Mouse (Mus musculus): ENCODE data around the gene Gid8.

DNA sequence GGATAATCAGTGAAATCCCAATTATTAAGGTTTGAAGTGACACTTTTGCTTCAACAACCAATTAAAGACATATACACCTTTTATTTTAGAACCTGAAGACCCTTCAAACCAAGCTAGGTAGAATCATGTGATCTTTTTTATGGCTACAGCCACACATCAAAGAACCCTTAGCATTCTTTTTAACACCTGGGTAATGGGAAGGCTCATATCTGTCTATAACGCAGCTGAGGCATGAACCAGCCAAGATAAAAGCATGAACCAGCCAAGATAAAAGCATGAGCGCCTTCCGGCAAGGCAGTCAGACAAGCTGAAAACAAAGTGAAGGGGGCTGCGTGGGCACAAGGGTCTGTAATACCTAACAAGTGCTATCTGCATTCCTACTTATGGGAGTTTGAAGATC, 25.9 kb upstream of the Gid8 start:
- TF ChIP-seq CTCF (IDR thresholded peaks at IDR 0.05; ENCODE audit: borderline replicate concordance, extremely low read depth, insufficient read depth, insufficient read length): no peak
- TF ChIP-seq POLR2A (IDR thresholded peaks at IDR 0.05; ENCODE audit: borderline replicate concordance, extremely low read depth, insufficient read depth, insufficient read length, poor library complexity, severe bottlenecking): no peak

Measured in brain, embryonic 14.5 days (tissue).